In the genomic region with DNA sequence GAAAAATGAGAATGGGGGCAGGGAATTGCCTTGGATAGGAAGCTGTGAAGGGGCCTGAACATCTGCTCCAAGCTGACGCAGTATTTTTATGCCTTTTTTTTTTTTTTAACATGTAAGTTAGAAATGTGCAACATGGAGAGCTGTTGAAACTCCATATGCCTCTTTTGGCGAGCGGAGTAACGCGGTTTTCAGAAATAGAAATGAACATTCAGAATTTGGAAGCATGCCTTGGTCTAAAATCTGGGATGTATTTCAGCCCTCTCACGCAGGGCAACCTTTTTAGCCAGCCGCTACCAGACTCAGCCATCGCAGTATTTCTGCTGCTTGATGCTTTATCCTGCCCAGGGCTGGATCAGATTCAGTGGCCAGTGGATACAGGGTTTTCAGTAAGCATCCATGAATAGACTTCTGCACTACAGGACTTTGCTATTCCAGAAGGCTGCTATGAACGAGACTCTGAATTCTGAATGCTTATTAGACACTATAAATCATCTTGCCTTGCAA, we compare ENCODE assay signal across 8 mouse cellular contexts.
DNase-seq lines count a peak whose midpoint lies in the region; ATAC-seq lines count a peak whose summit lies in the region.

No protein-coding gene starts in this region.

- DNase-seq in brain, adult 2 months (ENCODE audit: low read depth, low spot score) = peak; percentile 95
- peak; percentile 40 to 82 for DNase-seq in frontal cortex, adult 2 months (ENCODE audit: extremely low spot score in 1 of 2, low spot score in 1 of 2)
- peak; percentile 19 to 63 for DNase-seq in left cerebral cortex, postnatal 10 days (ENCODE audit: extremely low spot score in 1 of 2, low spot score in 2 of 2)
- DNase-seq in kidney, postnatal 4 days = no peak
- DNase-seq in gastrocnemius, postnatal 36 days = no peak
- no peak for DNase-seq in heart, adult 8-10 months (ENCODE audit: low spot score)
- DNase-seq in gastrocnemius, postnatal 14 days = no peak

- peak; percentile 95 for ATAC-seq in cerebellum, adult (ENCODE audit: insufficient number of reproducible peaks, low FRiP score, low TSS enrichment)

- intact Hi-C loops in left cerebral cortex, postnatal 10 days (cut with DNase I) = no loop called here
- intact Hi-C loops in gastrocnemius, postnatal 36 days (cut with DNase I) = no loop called here
- intact Hi-C loops in gastrocnemius, postnatal 14 days (cut with DNase I; ENCODE audit: low total_unique reads) = no loop called here

Comparison
In these comparisons a context has a peak if more than half of its experiments do, and no peak if none do; other contexts are left out.
1. DNase-seq: peak in brain, adult 2 months (single experiment), frontal cortex, adult 2 months (2 of 2) and left cerebral cortex, postnatal 10 days (2 of 2); none in kidney, postnatal 4 days (0 of 2), gastrocnemius, postnatal 36 days (0 of 2), heart, adult 8-10 months (single experiment) and gastrocnemius, postnatal 14 days (single experiment).